Mouse (Mus musculus): ENCODE results near the gene Nolc1. TPM values are rescaled to one million over a fixed set of nuclear protein-coding genes. Genes with fewer than 3 reads are reported as not detected.
A peak's percentile ranks its signal among the peaks of the same experiment; 100 is the strongest.

The Nolc1 gene
- polyA plus RNA-seq, 1 experiment from 2014 or later: 38.5 TPM

GRCm38 (mm10) chr19:46041299-46041932, 34.2 kb upstream of the Nolc1 start:
- H3K9ac ChIP-seq (ENCODE audit: low read depth, low read length): peak overlapping the region; percentile 56
- no peaks in the 10 kb centered on the region for H3K9me3 ChIP-seq (replicated peaks; ENCODE audit: control insufficient read depth, low read length)
- H3K36me3 ChIP-seq (ENCODE audit: control insufficient read depth, insufficient read depth): peaks cover under 1% of the 10 kb centered on the region; the same call in 1 of the 2 replicates
- H3K4me2 ChIP-seq (ENCODE audit: low read depth, low read length): peak overlapping the region; percentile 96
- ATAC-seq (ENCODE audit: low read depth): no peak
- H3K4me1 ChIP-seq (ENCODE audit: control insufficient read depth, low read depth, low read length): peaks cover 78% of the 10 kb centered on the region
- WGBS (ENCODE audit: insufficient replicate concordance): 32% methylated on average over 7 of the region's 7 CpGs
- H3K27me3 ChIP-seq (ENCODE audit: control insufficient read depth, insufficient read depth, low read depth, low read length): 0 out of 2 replicates have a peak, but pooled peaks cover 2% of the 10 kb centered on the region
- peak overlapping the region; percentile 27 for H3K4me3 ChIP-seq (ENCODE audit: low read depth, low read length)
- H3K27ac ChIP-seq (ENCODE audit: low read length): peak overlapping the region; percentile 70

GRCm38 (mm10) chr19:46041933-46042475, 33.7 kb upstream of the Nolc1 start:
- Histone ChIP-seq H3K4me1 (ENCODE audit: control insufficient read depth, low read depth, low read length) (peaks cover 74% of the 10 kb centered on the region), H3K9me3 (replicated peaks; ENCODE audit: control insufficient read depth, low read length) (no peaks in the 10 kb centered on the region), H3K36me3 (ENCODE audit: control insufficient read depth, insufficient read depth) (no peaks in the 10 kb centered on the region), H3K4me3 (ENCODE audit: low read depth, low read length) (peak overlapping the region; percentile 27), H3K27ac (ENCODE audit: low read length) (peak overlapping the region; percentile 70), H3K27me3 (ENCODE audit: control insufficient read depth, insufficient read depth, low read depth, low read length) (peaks cover 4% of the 10 kb centered on the region; the same call in 1 of the 2 replicates), H3K9ac (ENCODE audit: low read depth, low read length) (peak overlapping the region; percentile 56), H3K4me2 (ENCODE audit: low read depth, low read length) (peak overlapping the region; percentile 96)
- 1% methylated on average over 14 of the region's 14 CpGs for WGBS (ENCODE audit: insufficient replicate concordance)
- no peak for ATAC-seq (ENCODE audit: low read depth)

GRCm38 (mm10) chr19:46042476-46043011, 33.1 kb upstream of the Nolc1 start:
- H3K4me1 ChIP-seq (ENCODE audit: control insufficient read depth, low read depth, low read length): peaks cover 72% of the 10 kb centered on the region
- no peak for ATAC-seq (ENCODE audit: low read depth)

GRCm38 (mm10) chr19:46043380-46043779, 32.3 kb upstream of the Nolc1 start:
- no peaks in the 10 kb centered on the region for H3K36me3 ChIP-seq (ENCODE audit: control insufficient read depth, insufficient read depth)
- no peak for ATAC-seq (ENCODE audit: low read depth)
- peak overlapping the region; percentile 96 for H3K4me2 ChIP-seq (ENCODE audit: low read depth, low read length)
- H3K4me1 ChIP-seq (ENCODE audit: control insufficient read depth, low read depth, low read length): peaks cover 66% of the 10 kb centered on the region
- H3K9ac ChIP-seq (ENCODE audit: low read depth, low read length): no peak overlapping the region
- no peaks in the 10 kb centered on the region for H3K9me3 ChIP-seq (replicated peaks; ENCODE audit: control insufficient read depth, low read length)
- no peak overlapping the region; the same call in 1 of the 2 replicates for H3K4me3 ChIP-seq (ENCODE audit: low read depth, low read length)
- peak overlapping the region; percentile 12; the same call in 1 of the 2 replicates for H3K27ac ChIP-seq (ENCODE audit: low read length)
- WGBS (ENCODE audit: insufficient replicate concordance): 55% methylated on average over 7 of the region's 7 CpGs
- peaks cover 4% of the 10 kb centered on the region; the same call in 1 of the 2 replicates for H3K27me3 ChIP-seq (ENCODE audit: control insufficient read depth, insufficient read depth, low read depth, low read length)

More at GRCm38 (mm10) chr19:46042476-46043011, 33.1 kb upstream of the Nolc1 start:
- Histone ChIP-seq H3K4me3 (ENCODE audit: low read depth, low read length) (peak overlapping the region; percentile 27), H3K36me3 (ENCODE audit: control insufficient read depth, insufficient read depth) (no peaks in the 10 kb centered on the region), H3K9ac (ENCODE audit: low read depth, low read length) (peak overlapping the region; percentile 56), H3K4me2 (ENCODE audit: low read depth, low read length) (peak overlapping the region; percentile 96), H3K9me3 (replicated peaks; ENCODE audit: control insufficient read depth, low read length) (no peaks in the 10 kb centered on the region), H3K27me3 (ENCODE audit: control insufficient read depth, insufficient read depth, low read depth, low read length) (peaks cover 4% of the 10 kb centered on the region; the same call in 1 of the 2 replicates), H3K27ac (ENCODE audit: low read length) (peak overlapping the region; percentile 70)
- 7% methylated on average over 4 of the region's 6 CpGs for WGBS (ENCODE audit: insufficient replicate concordance)

GRCm38 (mm10) chr19:46044271-46044992, 31.2 kb upstream of the Nolc1 start, which contains the start of gene Pprc1:
Pprc1 (plus strand) TSS chr19:46044886.
- peak within 1 kb of the TSS; percentile 85 for H3K27ac ChIP-seq (ENCODE audit: low read length)
- H3K4me1 ChIP-seq (ENCODE audit: control insufficient read depth, low read depth, low read length): peaks cover 63% of the 10 kb centered on the region
- 3% methylated on average over 33 of the region's 34 CpGs for WGBS (ENCODE audit: insufficient replicate concordance)
- peak within 1 kb of the TSS; percentile 84 for H3K4me3 ChIP-seq (ENCODE audit: low read depth, low read length)
- peak within 1 kb of the TSS; percentile 96 for H3K4me2 ChIP-seq (ENCODE audit: low read depth, low read length)
- H3K36me3 ChIP-seq (ENCODE audit: control insufficient read depth, insufficient read depth): no peaks in the 10 kb centered on the region
- peak within 1 kb of the TSS; percentile 88 for H3K9ac ChIP-seq (ENCODE audit: low read depth, low read length)
- no peaks in the 10 kb centered on the region for H3K9me3 ChIP-seq (replicated peaks; ENCODE audit: control insufficient read depth, low read length)
- no peak for ATAC-seq (ENCODE audit: low read depth)
- H3K27me3 ChIP-seq (ENCODE audit: control insufficient read depth, insufficient read depth, low read depth, low read length): peaks cover 4% of the 10 kb centered on the region; the same call in 1 of the 2 replicates

- Histone ChIP-seq H3K9ac (ENCODE audit: low read depth, low read length) (peak within 1 kb of the TSS; percentile 88), H3K9me3 (replicated peaks; ENCODE audit: control insufficient read depth, low read length) (no peaks in the 10 kb centered on the region), H3K4me3 (ENCODE audit: low read depth, low read length) (peak within 1 kb of the TSS; percentile 84), H3K36me3 (ENCODE audit: control insufficient read depth, insufficient read depth) (no peaks in the 10 kb centered on the region), H3K4me2 (ENCODE audit: low read depth, low read length) (peak within 1 kb of the TSS; percentile 96), H3K27ac (ENCODE audit: low read length) (peak within 1 kb of the TSS; percentile 85), H3K4me1 (ENCODE audit: control insufficient read depth, low read depth, low read length) (peaks cover 59% of the 10 kb centered on the region), H3K27me3 (ENCODE audit: control insufficient read depth, insufficient read depth, low read depth, low read length) (peaks cover 4% of the 10 kb centered on the region; the same call in 1 of the 2 replicates)
- ATAC-seq (ENCODE audit: low read depth): peak; percentile 74
- under 1% methylated on average over 65 of the region's 84 CpGs for WGBS (ENCODE audit: insufficient replicate concordance)
Measured at GRCm38 (mm10) chr19:46044993-46045695, 30.5 kb upstream of the Nolc1 start, which contains the start of gene Ldb1. Ldb1 (minus strand) TSS chr19:46045214.

- Histone ChIP-seq H3K4me1 (ENCODE audit: control insufficient read depth, low read depth, low read length) (peaks cover 54% of the 10 kb centered on the region), H3K27me3 (ENCODE audit: control insufficient read depth, insufficient read depth, low read depth, low read length) (peaks cover 4% of the 10 kb centered on the region; the same call in 1 of the 2 replicates), H3K9ac (ENCODE audit: low read depth, low read length) (peak overlapping the region; percentile 88), H3K4me3 (ENCODE audit: low read depth, low read length) (peak overlapping the region; percentile 84), H3K36me3 (ENCODE audit: control insufficient read depth, insufficient read depth) (no peaks in the 10 kb centered on the region), H3K9me3 (replicated peaks; ENCODE audit: control insufficient read depth, low read length) (no peaks in the 10 kb centered on the region), H3K4me2 (ENCODE audit: low read depth, low read length) (peak overlapping the region; percentile 96), H3K27ac (ENCODE audit: low read length) (peak overlapping the region; percentile 85)
- ATAC-seq (ENCODE audit: low read depth): peak; percentile 6
- WGBS (ENCODE audit: insufficient replicate concordance): 4% methylated on average over 7 of the region's 7 CpGs
Measured at GRCm38 (mm10) chr19:46045696-46046311, 29.9 kb upstream of the Nolc1 start.

- whole genome bisulfite sequencing (ENCODE audit: insufficient replicate concordance): 2% methylated on average over 10 of the region's 10 CpGs
Measured at GRCm38 (mm10) chr19:46046621-46047025, 29.0 kb upstream of the Nolc1 start.

More at GRCm38 (mm10) chr19:46046621-46047025, 29.0 kb upstream of the Nolc1 start:
- Histone ChIP-seq H3K9me3 (replicated peaks; ENCODE audit: control insufficient read depth, low read length) (no peaks in the 10 kb centered on the region), H3K9ac (ENCODE audit: low read depth, low read length) (no peak overlapping the region), H3K4me3 (ENCODE audit: low read depth, low read length) (no peak overlapping the region), H3K4me1 (ENCODE audit: control insufficient read depth, low read depth, low read length) (peaks cover 45% of the 10 kb centered on the region), H3K27ac (ENCODE audit: low read length) (no peak overlapping the region), H3K36me3 (ENCODE audit: control insufficient read depth, insufficient read depth) (no peaks in the 10 kb centered on the region), H3K27me3 (ENCODE audit: control insufficient read depth, insufficient read depth, low read depth, low read length) (peaks cover 4% of the 10 kb centered on the region; the same call in 1 of the 2 replicates), H3K4me2 (ENCODE audit: low read depth, low read length) (no peak overlapping the region)
- no peak for ATAC-seq (ENCODE audit: low read depth)

All from liver, embryonic 16.5 days (tissue).